Mouse (Mus musculus): ENCODE data around the gene Defb48. TPM values are rescaled to one million over a fixed set of nuclear protein-coding genes. Genes with fewer than 3 reads are reported as not detected.

The Defb48 gene
- total RNA-seq, 2 experiments from 2014 or later = not detected

DNA sequence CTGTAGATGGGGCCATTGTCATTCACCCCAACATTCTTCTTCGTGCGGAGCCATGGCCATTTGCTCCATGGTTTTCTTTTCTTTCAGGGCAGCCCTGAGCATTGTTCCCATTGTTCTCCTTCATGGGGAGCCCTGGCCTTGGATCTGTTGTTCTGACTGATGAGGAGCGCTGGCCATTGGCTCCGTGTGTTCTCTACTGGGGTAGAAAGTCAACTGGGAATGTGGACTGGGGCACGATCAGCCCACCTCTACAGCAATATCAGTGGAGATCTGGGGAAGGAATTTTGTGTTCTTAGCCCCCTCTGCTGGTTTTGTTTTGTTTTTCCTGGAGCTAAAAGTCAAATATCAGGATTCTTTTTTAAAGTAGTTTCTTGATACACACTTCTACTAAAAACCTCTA is 46.6 kb downstream of the Defb48 start:
- intact Hi-C loops (cut with DNase I) = loop anchor here (2.0 to 5.0 kb wide), 3 partner anchors 59 to 175 kb away; partner anchors contain the start of genes Ints6 and Wdfy2
- peak; percentile 27 to 43 for DNase-seq (ENCODE audit: low spot score in 2 of 2)

- DNase-seq (ENCODE audit: low spot score in 2 of 2) = no peak
- intact Hi-C loops (cut with DNase I) = loop anchor here (2.0 to 5.0 kb wide), 3 partner anchors 58 to 175 kb away; partner anchors contain the start of genes Ints6 and Wdfy2
Observed at GRCm38 (mm10) chr14:62936631-62937380, 47.5 kb downstream of the Defb48 start.

DNA sequence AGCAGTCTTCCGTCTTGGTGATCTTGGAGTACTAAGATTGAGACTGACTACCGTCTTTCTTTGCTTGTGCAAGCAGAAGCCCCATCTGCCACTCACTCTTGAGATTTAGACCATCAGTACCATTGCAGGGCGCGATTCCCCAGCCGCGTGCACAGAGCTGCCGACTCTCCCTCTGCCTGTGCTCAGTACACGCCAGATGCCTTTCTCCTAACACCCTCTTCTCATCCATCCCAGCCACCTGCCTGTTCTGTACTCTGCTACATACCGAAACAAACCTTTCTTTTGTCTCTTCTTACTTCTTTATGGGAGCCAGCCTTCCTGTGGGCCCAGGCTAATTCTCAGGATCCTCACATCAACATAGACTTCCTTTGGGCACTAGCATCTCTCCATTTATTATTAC is 48.9 kb downstream of the Defb48 start:
- intact Hi-C loops (cut with DNase I) = loop anchor here (5.0 kb wide), 2 partner anchors 98 to 173 kb away; partner anchors contain the start of genes Ints6 and Wdfy2
- no peak for DNase-seq (ENCODE audit: low spot score in 2 of 2)

GRCm38 (mm10) chr14:62928101-62928541 is 56.2 kb downstream of the Defb48 start:
- intact Hi-C loops (cut with DNase I) = no loop called here
- peak; percentile 44 to 58 for DNase-seq (ENCODE audit: low spot score in 2 of 2)

Other genes starting within 250 kb of the Defb48 start
- gene Ints6, start 223.3 kb downstream of the Defb48 start, total RNA-seq (2021) = 10 to 100 TPM; 32.6 to 43.4 TPM
- gene Wdfy2, start 146.8 kb downstream of the Defb48 start, total RNA-seq (2021) = 10 to 100 TPM; 10.1 to 10.9 TPM
- not detected for gene Defb47, start 13.6 kb upstream of the Defb48 start, total RNA-seq (2021)
- not detected for gene Defb43, start 27.3 kb upstream of the Defb48 start, total RNA-seq (2021)
- gene Defb42, start 62.5 kb upstream of the Defb48 start, total RNA-seq (2021) = not detected
- gene Defb30, start 65.5 kb upstream of the Defb48 start, total RNA-seq (2021) = not detected

Data from left cerebral cortex, postnatal 14 days (tissue).